Mouse (Mus musculus): ENCODE data around the gene Oprl1.

Oprl1 gene

DNA sequence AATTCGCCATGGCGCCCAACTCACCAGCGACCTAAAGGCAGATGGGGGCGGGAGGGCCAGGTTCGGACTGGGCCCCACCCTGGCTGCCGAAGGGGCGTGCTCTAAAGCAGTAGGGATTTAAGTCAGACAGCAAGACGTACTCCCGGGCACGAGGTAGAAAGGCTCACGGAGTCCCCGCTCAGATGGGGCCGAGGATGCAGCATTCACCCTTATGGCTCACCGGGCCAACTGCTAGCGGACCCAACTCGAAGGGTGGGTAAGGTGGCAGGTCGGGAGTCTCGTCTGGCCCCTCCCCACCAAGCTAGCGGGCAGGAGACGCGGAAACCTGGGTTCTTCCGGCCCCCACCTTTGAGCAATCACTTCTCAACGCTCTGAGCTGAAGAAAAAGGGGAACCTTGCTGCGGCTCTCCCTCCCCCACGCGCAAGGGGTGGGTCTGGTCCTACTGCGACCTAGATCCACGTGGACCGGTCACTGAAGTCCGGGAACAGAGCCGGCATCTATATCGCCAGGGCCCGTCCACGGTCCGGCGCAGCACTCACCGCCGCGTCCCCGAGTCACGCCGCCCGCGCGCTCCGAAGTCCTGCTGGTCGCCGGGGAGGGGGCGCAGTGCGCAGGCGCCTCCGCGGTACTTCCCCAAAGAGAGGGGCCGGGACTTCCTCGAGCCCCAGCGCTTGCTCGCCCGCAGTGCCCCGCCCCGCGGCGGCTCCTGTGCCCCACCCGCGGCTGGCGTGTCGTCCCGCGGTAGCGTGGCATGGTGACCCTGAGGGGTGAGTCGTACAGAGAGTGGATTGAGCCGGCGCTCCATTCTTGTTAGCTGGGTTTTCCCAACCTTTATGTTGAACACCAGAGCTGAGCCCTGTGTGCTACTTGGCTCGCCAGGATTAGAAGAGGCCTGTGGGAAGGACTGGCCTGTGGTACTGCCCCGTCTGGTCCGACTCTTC is 21.2 kb upstream of the Oprl1 start, which contains the start of gene Rgs19:
Rgs19 (minus strand) TSS at position 639 of the 942 bp plus-strand sequence.
- peak; percentile 74 for DNase-seq

DNA sequence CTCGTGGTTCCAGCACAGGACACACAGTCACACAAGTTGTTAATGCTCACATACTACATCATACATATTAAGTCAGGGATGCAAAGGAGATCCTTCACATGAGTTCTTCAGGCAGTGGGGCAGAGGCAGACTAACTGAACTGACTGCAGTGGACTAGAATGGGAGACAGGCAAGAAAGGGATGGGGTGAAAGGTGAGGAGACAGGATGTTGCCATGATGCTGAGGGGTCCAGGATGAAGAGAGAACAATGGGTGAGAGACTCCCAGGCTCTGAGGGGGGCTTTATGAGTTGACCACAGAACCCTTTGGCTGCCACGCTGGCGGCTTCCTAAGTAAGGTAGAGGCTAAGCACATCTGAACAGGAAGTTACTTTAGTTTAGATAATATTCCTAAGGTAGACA is 20.2 kb upstream of the Oprl1 start:
- DNase-seq, result no peak

- DNase-seq, result no peak
Observed at GRCm38 (mm10) chr2:181695776-181696175, 19.0 kb upstream of the Oprl1 start.

GRCm38 (mm10) chr2:181696801-181697420 is 17.9 kb upstream of the Oprl1 start:
- DNase-seq, result no peak

- no peak for DNase-seq
Observed at GRCm38 (mm10) chr2:181698241-181698640, 16.6 kb upstream of the Oprl1 start, which contains the start of gene Lkaaear1. TSS of gene Lkaaear1 (minus strand) at chr2:181698442.

- no peak for DNase-seq
Observed at GRCm38 (mm10) chr2:181706668-181707067, 8.1 kb upstream of the Oprl1 start.

- DNase-seq, result no peak
Observed at GRCm38 (mm10) chr2:181713749-181714148, 1.1 kb upstream of the Oprl1 start.

DNA sequence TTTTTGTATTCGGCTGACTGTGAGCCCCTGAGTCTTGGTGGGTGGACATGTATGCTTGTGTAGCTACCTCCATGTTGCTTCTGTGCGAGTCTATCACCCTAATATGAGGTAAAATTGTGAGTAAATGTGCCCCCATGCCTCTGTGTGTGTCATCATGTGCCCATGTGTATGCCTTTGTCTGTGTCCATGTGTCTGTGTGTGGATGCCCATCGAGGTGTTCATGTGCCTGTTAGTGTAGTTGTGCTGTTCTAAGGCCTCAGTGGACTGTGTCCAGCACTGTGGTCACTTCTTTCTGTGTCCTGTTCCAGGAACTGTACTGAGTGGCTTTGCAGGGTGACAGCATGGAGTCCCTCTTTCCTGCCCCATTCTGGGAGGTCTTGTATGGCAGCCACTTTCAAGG is 566 bp downstream of the Oprl1 start:
- no peak for DNase-seq

DNA sequence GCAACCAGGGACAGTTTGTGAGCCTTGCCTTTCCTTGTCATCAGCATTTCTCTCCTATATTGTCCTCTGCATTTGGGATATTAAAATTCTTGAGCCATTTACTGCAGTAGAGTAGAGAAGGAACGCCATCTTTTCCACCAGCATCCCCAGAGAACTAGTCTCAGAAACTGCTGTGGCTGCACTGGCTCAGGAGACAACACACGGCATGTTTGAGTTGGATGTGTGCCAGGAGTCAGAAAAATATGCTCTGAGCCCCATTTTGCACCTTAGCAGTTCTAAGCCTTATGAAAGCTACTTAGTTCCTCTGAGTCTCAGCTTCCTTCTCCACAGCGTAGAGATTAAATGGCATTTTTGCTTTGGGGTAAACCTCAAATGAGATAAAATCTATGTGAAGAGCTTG is 2.2 kb downstream of the Oprl1 start:
- DNase-seq, result no peak

DNA sequence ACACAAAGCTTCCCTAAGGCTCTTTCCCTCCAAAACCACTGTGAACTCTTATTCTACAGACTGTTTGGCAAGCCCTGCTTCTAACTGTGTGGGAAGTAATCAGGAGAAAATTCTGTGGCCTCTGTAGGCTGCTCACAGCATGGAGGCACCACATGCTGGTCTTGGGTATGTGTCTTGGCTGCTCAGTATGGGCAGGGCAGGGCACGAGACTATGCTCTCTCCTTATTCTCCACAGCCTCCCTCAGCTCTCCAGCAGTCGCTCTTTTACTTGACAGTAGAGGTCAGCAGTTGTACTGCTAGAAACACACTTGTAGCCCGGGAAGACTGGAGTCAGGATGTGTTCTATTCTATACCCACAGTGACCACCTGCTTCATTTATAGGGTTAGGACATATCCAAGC is 5.2 kb downstream of the Oprl1 start:
- no peak for DNase-seq

- DNase-seq, result no peak
Observed at GRCm38 (mm10) chr2:181721200-181721599, 6.4 kb downstream of the Oprl1 start.

GRCm38 (mm10) chr2:181722213-181722612 is 7.4 kb downstream of the Oprl1 start:
- peak; percentile 27 for DNase-seq

DNA sequence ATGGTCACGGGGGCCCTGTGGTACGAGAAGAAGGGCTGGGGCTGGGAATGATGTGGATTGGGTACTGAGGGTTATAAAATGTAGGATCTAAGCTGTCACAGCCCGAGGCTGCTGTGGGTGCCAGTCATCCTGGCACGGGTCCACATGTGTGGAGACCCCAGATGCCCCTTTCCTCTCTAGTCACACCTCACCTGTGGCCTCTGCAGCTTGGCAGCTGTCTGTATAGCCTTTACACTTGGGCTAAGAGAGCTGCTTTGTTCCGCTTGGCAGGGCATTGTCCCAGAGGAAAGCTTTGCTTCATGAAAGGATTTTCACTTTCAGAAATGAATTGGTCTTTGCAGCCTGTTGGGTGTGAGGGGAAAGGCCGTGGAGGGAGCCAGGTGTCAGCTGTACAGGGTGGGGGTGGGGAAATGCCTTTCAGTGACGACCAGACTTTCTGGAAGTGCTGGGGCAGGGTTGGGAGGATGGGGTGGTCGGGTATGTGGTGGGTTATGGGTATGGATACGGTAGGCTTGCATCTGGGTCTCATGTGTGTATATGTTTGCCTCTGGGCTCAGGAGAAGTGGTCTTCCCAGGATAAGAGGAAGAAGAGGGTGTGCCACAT is 12.9 kb downstream of the Oprl1 start:
- no peak for DNase-seq

- no peak for DNase-seq
Observed at GRCm38 (mm10) chr2:181730051-181730450, 15.2 kb downstream of the Oprl1 start.

- no peak for DNase-seq
Observed at GRCm38 (mm10) chr2:181752626-181753025, 37.8 kb downstream of the Oprl1 start.

- DNase-seq, result no peak
Observed at GRCm38 (mm10) chr2:181758147-181758725, 43.4 kb downstream of the Oprl1 start.

GRCm38 (mm10) chr2:181759041-181759440 is 44.2 kb downstream of the Oprl1 start:
- DNase-seq, result no peak

GRCm38 (mm10) chr2:181763006-181763830 is 48.4 kb downstream of the Oprl1 start, which contains the start of gene Myt1:
TSS of gene Myt1 (plus strand) at chr2:181763332.
- DNase-seq, result no peak

GRCm38 (mm10) chr2:181763886-181764527 is 49.2 kb downstream of the Oprl1 start:
- DNase-seq, result no peak

GRCm38 (mm10) chr2:181764600-181764999 is 49.8 kb downstream of the Oprl1 start:
- peak; percentile 39 for DNase-seq

DNA sequence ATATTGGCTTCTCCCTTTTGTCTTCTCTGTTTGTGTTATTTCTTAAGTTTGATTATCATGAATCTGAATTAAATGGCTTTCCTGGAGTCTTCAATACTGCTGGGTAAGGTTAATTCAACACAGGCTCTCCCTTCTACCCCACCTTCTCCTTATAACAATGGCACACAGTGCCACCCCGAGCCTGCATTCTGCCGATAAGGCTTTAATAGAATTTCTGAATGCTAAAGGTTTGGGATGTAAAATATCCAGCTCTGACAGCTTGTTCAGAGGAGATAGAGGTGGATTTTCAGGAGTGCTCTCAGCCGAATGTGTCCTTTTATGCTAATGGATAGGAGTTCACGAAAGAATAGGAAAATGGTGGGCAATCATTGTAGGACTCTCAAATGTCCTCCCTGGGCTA is 50.4 kb downstream of the Oprl1 start:
- no peak for DNase-seq
